Mouse (Mus musculus) forebrain, embryonic 14.5 days (tissue): ENCODE results near the gene Lpar3. TPM values are rescaled to one million over a fixed set of nuclear protein-coding genes. Genes with fewer than 3 reads are reported as not detected.

Experiments used
- ATAC-seq: fragments of 200-750 bp; cut with Nextera tagmentation; 2 replicates; pipeline ENCODE4 v1.8.0; 2017; ENCODE audit warnings: mild to moderate bottlenecking, moderate library complexity
- DNase-seq: peaks from one replicate; pipeline ENCODE4 v3.0.0-alpha.2; 2015; ENCODE audit warnings: low spot score
- H3K27ac ChIP-seq: fragments of 300-500 bp; sonication (generic); 2 replicates; pipeline ENCODE4 v1.5.1; 2014; ENCODE audit warnings: low read depth, mild to moderate bottlenecking, control low read depth, low read length, moderate library complexity
- H3K27me3 ChIP-seq: fragments of 300-500 bp; sonication (generic); replicated peaks from 2 replicates; pipeline ENCODE4 v1.6.1; 2014; ENCODE audit warnings: low read length, control low read depth, mixed read lengths; ENCODE audit not compliant: control insufficient read depth, insufficient read depth
- H3K36me3 ChIP-seq: fragments of 300-500 bp; sonication (generic); 2 replicates; pipeline ENCODE4 v1.6.1; 2014; ENCODE audit warnings: low read length, control low read depth; ENCODE audit not compliant: control insufficient read depth, insufficient read depth
- H3K4me1 ChIP-seq: fragments of 300-500 bp; sonication (generic); 2 replicates; pipeline ENCODE4 v1.6.1; 2014; ENCODE audit warnings: antibody characterized with exemption, low read length, control low read depth; ENCODE audit not compliant: control insufficient read depth, insufficient read depth
- H3K4me2 ChIP-seq: fragments of 300-500 bp; sonication (generic); 2 replicates; pipeline ENCODE4 v1.6.1; 2014; ENCODE audit warnings: mild to moderate bottlenecking, control low read depth, low read length
- H3K4me3 ChIP-seq: fragments of 300-500 bp; sonication (generic); 2 replicates; pipeline ENCODE4 v1.5.1; 2014; ENCODE audit warnings: low read depth, low read length, control low read depth
- H3K9ac ChIP-seq: fragments of 300-500 bp; sonication (generic); 2 replicates; pipeline ENCODE4 v1.6.1; 2014; ENCODE audit warnings: mild to moderate bottlenecking, low read length, control low read depth, moderate library complexity
- H3K9me3 ChIP-seq: fragments of 300-500 bp; sonication (generic); replicated peaks from 2 replicates; pipeline ENCODE4 v1.6.1; 2016; ENCODE audit warnings: low read length, control low read depth, mixed read lengths; ENCODE audit not compliant: control insufficient read depth
- WGBS: fragments of 180-500 bp; shearing (Covaris S2); extraction: QIAGEN DNeasy Blood & Tissue Kit; methylation state at CpG from one replicate; pipeline ENCODE4 v1.1.7; 2014; 5-methylcytosine and 5-hydroxymethylcytosine counted together
- polyA plus RNA-seq: library from polyadenylated mRNA; unstranded; fragments of >200 nt; fragmentation: Nextera tagmentation; extraction: Ambion mirVana; gene quantifications from 2 replicates; pipeline ENCODE4 v1.2.1, GENCODE M21; 2014

The Lpar3 gene
- polyA plus RNA-seq, 1 experiment from 2014 or later: 0.13 TPM

- H3K27ac ChIP-seq: no peak overlapping the region
- H3K9ac ChIP-seq: no peak overlapping the region
- H3K36me3 ChIP-seq: no peaks in the 10 kb centered on the region
- H3K4me2 ChIP-seq: no peak overlapping the region
- H3K4me1 ChIP-seq: no peaks in the 10 kb centered on the region
- no peaks in the 10 kb centered on the region for H3K9me3 ChIP-seq
- 81% methylated on average over 1 of the region's 1 CpGs for WGBS
- no peaks in the 10 kb centered on the region for H3K27me3 ChIP-seq
- DNase-seq (no peak), ATAC-seq (no peak)
- H3K4me3 ChIP-seq: no peak overlapping the region
These were observed 23.9 kb downstream of the Lpar3 start for GRCm38 (mm10) chr3:146244630-146245029.

GRCm38 (mm10) chr3:146246557-146246956, 25.8 kb downstream of the Lpar3 start:
- 86% methylated on average over 8 of the region's 8 CpGs for WGBS
- Histone ChIP-seq H3K9ac (no peak overlapping the region), H3K4me3 (no peak overlapping the region), H3K4me1 (no peaks in the 10 kb centered on the region), H3K27me3 (no peaks in the 10 kb centered on the region), H3K27ac (no peak overlapping the region), H3K9me3 (no peaks in the 10 kb centered on the region), H3K4me2 (no peak overlapping the region), H3K36me3 (no peaks in the 10 kb centered on the region)
- no peak for DNase-seq
- no peak for ATAC-seq

- Histone ChIP-seq H3K27me3 (no peaks in the 10 kb centered on the region), H3K4me3 (no peak overlapping the region), H3K9me3 (no peaks in the 10 kb centered on the region), H3K9ac (no peak overlapping the region), H3K4me2 (no peak overlapping the region), H3K4me1 (no peaks in the 10 kb centered on the region), H3K27ac (no peak overlapping the region), H3K36me3 (no peaks in the 10 kb centered on the region)
- WGBS: 95% methylated on average over 2 of the region's 2 CpGs
- DNase-seq (no peak), ATAC-seq (no peak)
These were observed 26.2 kb downstream of the Lpar3 start for GRCm38 (mm10) chr3:146246992-146247391.

- H3K27ac ChIP-seq: no peak overlapping the region
These were observed 29.1 kb downstream of the Lpar3 start for GRCm38 (mm10) chr3:146249895-146250294.

GRCm38 (mm10) chr3:146251771-146252170, 31.0 kb downstream of the Lpar3 start:
- Histone ChIP-seq H3K36me3 (no peaks in the 10 kb centered on the region), H3K9ac (no peak overlapping the region), H3K27me3 (no peaks in the 10 kb centered on the region), H3K4me2 (no peak overlapping the region), H3K4me1 (no peaks in the 10 kb centered on the region), H3K27ac (no peak overlapping the region), H3K9me3 (no peaks in the 10 kb centered on the region), H3K4me3 (no peak overlapping the region)
- no peak for DNase-seq
- WGBS: 92% methylated on average over 6 of the region's 6 CpGs
- no peak for ATAC-seq

More at GRCm38 (mm10) chr3:146249895-146250294, 29.1 kb downstream of the Lpar3 start:
- H3K9me3 ChIP-seq: no peaks in the 10 kb centered on the region
- H3K4me1 ChIP-seq: no peaks in the 10 kb centered on the region
- no peaks in the 10 kb centered on the region for H3K27me3 ChIP-seq
- no peak overlapping the region for H3K9ac ChIP-seq
- WGBS: 85% methylated on average over 8 of the region's 8 CpGs
- H3K4me2 ChIP-seq: no peak overlapping the region
- H3K36me3 ChIP-seq: no peaks in the 10 kb centered on the region
- DNase-seq (no peak), ATAC-seq (no peak)
- H3K4me3 ChIP-seq: no peak overlapping the region

GRCm38 (mm10) chr3:146253736-146254320, 33.1 kb downstream of the Lpar3 start:
- Histone ChIP-seq H3K27me3 (no peaks in the 10 kb centered on the region), H3K27ac (no peak overlapping the region), H3K9me3 (no peaks in the 10 kb centered on the region), H3K36me3 (no peaks in the 10 kb centered on the region), H3K9ac (no peak overlapping the region), H3K4me3 (no peak overlapping the region), H3K4me1 (no peaks in the 10 kb centered on the region), H3K4me2 (no peak overlapping the region)
- 67% methylated on average over 3 of the region's 3 CpGs for WGBS
- DNase-seq: no peak
- ATAC-seq: no peak

- 93% methylated on average over 5 of the region's 5 CpGs for WGBS
- ATAC-seq: no peak
- H3K4me3 ChIP-seq: no peak overlapping the region
- no peaks in the 10 kb centered on the region for H3K27me3 ChIP-seq
- DNase-seq: no peak
- no peaks in the 10 kb centered on the region for H3K9me3 ChIP-seq
- H3K36me3 ChIP-seq: no peaks in the 10 kb centered on the region
- no peaks in the 10 kb centered on the region for H3K4me1 ChIP-seq
- no peak overlapping the region for H3K9ac ChIP-seq
- H3K27ac ChIP-seq: no peak overlapping the region
- H3K4me2 ChIP-seq: no peak overlapping the region
These were observed 34.4 kb downstream of the Lpar3 start for GRCm38 (mm10) chr3:146255123-146255522.

- DNase-seq (no peak), ATAC-seq (no peak)
- H3K36me3 ChIP-seq: no peaks in the 10 kb centered on the region
- H3K9ac ChIP-seq: no peak overlapping the region
- H3K4me1 ChIP-seq: no peaks in the 10 kb centered on the region
- H3K4me2 ChIP-seq: no peak overlapping the region
- H3K27ac ChIP-seq: no peak overlapping the region
- no peaks in the 10 kb centered on the region for H3K27me3 ChIP-seq
- H3K4me3 ChIP-seq: no peak overlapping the region
- H3K9me3 ChIP-seq: no peaks in the 10 kb centered on the region
- WGBS: 84% methylated on average over 10 of the region's 10 CpGs
These were observed 36.8 kb downstream of the Lpar3 start for GRCm38 (mm10) chr3:146257483-146258122.

GRCm38 (mm10) chr3:146260203-146260602, 39.4 kb downstream of the Lpar3 start:
- WGBS: 91% methylated on average over 9 of the region's 9 CpGs
- no peak overlapping the region for H3K27ac ChIP-seq
- H3K9me3 ChIP-seq: no peaks in the 10 kb centered on the region
- no peaks in the 10 kb centered on the region for H3K27me3 ChIP-seq
- no peak for ATAC-seq
- no peak overlapping the region for H3K4me2 ChIP-seq
- H3K4me3 ChIP-seq: no peak overlapping the region
- H3K36me3 ChIP-seq: no peaks in the 10 kb centered on the region
- DNase-seq: no peak
- no peak overlapping the region for H3K9ac ChIP-seq
- no peaks in the 10 kb centered on the region for H3K4me1 ChIP-seq
